Mouse (Mus musculus): Measurements from ENCODE around the gene AC140267.1. TPM values are rescaled to one million over a fixed set of nuclear protein-coding genes. Genes with fewer than 3 reads are reported as not detected.

The AC140267.1 gene
- polyA plus RNA-seq, 2 experiments, result not detected

GRCm38 (mm10) chr15:80248135-80248534 lies 12.5 kb downstream of the AC140267.1 start:
- no peaks in the 10 kb centered on the region for H3K27me3 ChIP-seq (ENCODE audit: control insufficient read depth, insufficient read depth, low read length)
- H3K36me3 ChIP-seq (replicated peaks; ENCODE audit: control insufficient read depth, insufficient read depth, low read depth), result peaks cover 68% of the 10 kb centered on the region
- DNase-seq (ENCODE audit: low read depth in 3 of 3, low spot score in 3 of 3), result no peak
- no peak overlapping the region for H3K27ac ChIP-seq
- 90% methylated on average over 12 of the region's 12 CpGs for WGBS (ENCODE audit: insufficient replicate concordance)
- H3K9me3 ChIP-seq (ENCODE audit: control insufficient read depth, low read length), result no peaks in the 10 kb centered on the region
- ATAC-seq (ENCODE audit: insufficient read depth), result no peak
- H3K4me3 ChIP-seq (ENCODE audit: insufficient read depth in 1 of 2, low read depth in 2 of 2, low read length in 2 of 2), result no peak overlapping the region
- H3K4me2 ChIP-seq (ENCODE audit: low read depth), result no peak overlapping the region
- H3K9ac ChIP-seq (replicated peaks), result no peak overlapping the region
- no peak for TF ChIP-seq CTCF (IDR thresholded peaks at IDR 0.05; ENCODE audit: low read depth)
- H3K4me1 ChIP-seq (replicated peaks; ENCODE audit: control insufficient read depth in 2 of 2, insufficient read depth in 2 of 2, low read length in 1 of 2), result peaks cover 27 to 28% of the 10 kb centered on the region in 2 experiments

- H3K27ac ChIP-seq, result peak overlapping the region; percentile 37; the same call in 1 of the 2 replicates
- TF ChIP-seq CTCF (IDR thresholded peaks at IDR 0.05; ENCODE audit: low read depth) (no peak), EP300 (IDR thresholded peaks at IDR 0.05; ENCODE audit: low read depth) (no peak)
- no peak overlapping the region for H3K9ac ChIP-seq (replicated peaks)
- H3K9me3 ChIP-seq (ENCODE audit: control insufficient read depth, low read length), result no peaks in the 10 kb centered on the region
- H3K4me2 ChIP-seq (ENCODE audit: low read depth), result no peak overlapping the region
- no peak for ATAC-seq (ENCODE audit: insufficient read depth)
- H3K27me3 ChIP-seq (ENCODE audit: control insufficient read depth, insufficient read depth, low read length), result no peaks in the 10 kb centered on the region
- DNase-seq (ENCODE audit: low read depth in 3 of 3, low spot score in 3 of 3), result no peak
- WGBS (ENCODE audit: insufficient replicate concordance), result 85% methylated on average over 1 of the region's 1 CpGs
- H3K4me3 ChIP-seq (ENCODE audit: insufficient read depth in 1 of 2, low read depth in 2 of 2, low read length in 2 of 2), result no peak overlapping the region
- H3K4me1 ChIP-seq (replicated peaks; ENCODE audit: control insufficient read depth in 2 of 2, insufficient read depth in 2 of 2, low read length in 1 of 2), result peaks cover 28 to 29% of the 10 kb centered on the region in 2 experiments
- H3K36me3 ChIP-seq (replicated peaks; ENCODE audit: control insufficient read depth, insufficient read depth, low read depth), result peaks cover 66% of the 10 kb centered on the region
These were observed 13.0 kb downstream of the AC140267.1 start for GRCm38 (mm10) chr15:80248596-80248995.

GRCm38 (mm10) chr15:80249672-80250071 lies 14.0 kb downstream of the AC140267.1 start:
- Histone ChIP-seq H3K4me3 (ENCODE audit: insufficient read depth in 1 of 2, low read depth in 2 of 2, low read length in 2 of 2) (no peak overlapping the region), H3K4me2 (ENCODE audit: low read depth) (peak overlapping the region; percentile 69), H3K27ac (peak overlapping the region; percentile 96), H3K27me3 (ENCODE audit: control insufficient read depth, insufficient read depth, low read length) (no peaks in the 10 kb centered on the region), H3K9ac (replicated peaks) (no peak overlapping the region), H3K9me3 (ENCODE audit: control insufficient read depth, low read length) (no peaks in the 10 kb centered on the region), H3K36me3 (replicated peaks; ENCODE audit: control insufficient read depth, insufficient read depth, low read depth) (peaks cover 60% of the 10 kb centered on the region), H3K4me1 (replicated peaks; ENCODE audit: control insufficient read depth in 2 of 2, insufficient read depth in 2 of 2, low read length in 1 of 2) (peaks cover 36 to 40% of the 10 kb centered on the region in 2 experiments)
- TF ChIP-seq EP300 (IDR thresholded peaks at IDR 0.05; ENCODE audit: low read depth), result no peak
- no peak for TF ChIP-seq CTCF (IDR thresholded peaks at IDR 0.05; ENCODE audit: low read depth)
- ATAC-seq (ENCODE audit: insufficient read depth) (no peak), DNase-seq (ENCODE audit: low read depth in 3 of 3, low spot score in 3 of 3) (no peak)
- WGBS (ENCODE audit: insufficient replicate concordance), result 86% methylated on average over 10 of the region's 10 CpGs

GRCm38 (mm10) chr15:80250586-80250985 lies 15.0 kb downstream of the AC140267.1 start:
- peak; percentile 68 to 71 (median 69) for DNase-seq (ENCODE audit: low read depth in 3 of 3, low spot score in 3 of 3)
- peak; percentile 45 for ATAC-seq (ENCODE audit: insufficient read depth)
- peak overlapping the region; percentile 96 for H3K27ac ChIP-seq
- no peaks in the 10 kb centered on the region for H3K27me3 ChIP-seq (ENCODE audit: control insufficient read depth, insufficient read depth, low read length)
- H3K4me3 ChIP-seq (ENCODE audit: insufficient read depth in 1 of 2, low read depth in 2 of 2, low read length in 2 of 2), result peak overlapping the region; percentile 29 to 38
- 15% methylated on average over 6 of the region's 6 CpGs for WGBS (ENCODE audit: insufficient replicate concordance)
- H3K9ac ChIP-seq (replicated peaks), result peak overlapping the region; percentile 59
- H3K9me3 ChIP-seq (ENCODE audit: control insufficient read depth, low read length), result no peaks in the 10 kb centered on the region
- H3K36me3 ChIP-seq (replicated peaks; ENCODE audit: control insufficient read depth, insufficient read depth, low read depth), result peaks cover 53% of the 10 kb centered on the region
- H3K4me2 ChIP-seq (ENCODE audit: low read depth), result peak overlapping the region; percentile 69
- no peak; the same call in 1 of the 2 replicates for TF ChIP-seq CTCF (IDR thresholded peaks at IDR 0.05; ENCODE audit: low read depth)
- TF ChIP-seq EP300 (IDR thresholded peaks at IDR 0.05; ENCODE audit: low read depth), result peak; percentile 75
- peaks cover 36 to 40% of the 10 kb centered on the region in 2 experiments for H3K4me1 ChIP-seq (replicated peaks; ENCODE audit: control insufficient read depth in 2 of 2, insufficient read depth in 2 of 2, low read length in 1 of 2)

- Histone ChIP-seq H3K4me1 (replicated peaks; ENCODE audit: control insufficient read depth in 2 of 2, insufficient read depth in 2 of 2, low read length in 1 of 2) (peaks cover 54 to 60% of the 10 kb centered on the region in 2 experiments), H3K9me3 (ENCODE audit: control insufficient read depth, low read length) (no peaks in the 10 kb centered on the region), H3K4me3 (ENCODE audit: insufficient read depth in 1 of 2, low read depth in 2 of 2, low read length in 2 of 2) (no peak overlapping the region), H3K27me3 (ENCODE audit: control insufficient read depth, insufficient read depth, low read length) (no peaks in the 10 kb centered on the region), H3K9ac (replicated peaks) (no peak overlapping the region), H3K27ac (peak overlapping the region; percentile 85), H3K36me3 (replicated peaks; ENCODE audit: control insufficient read depth, insufficient read depth, low read depth) (peaks cover 52% of the 10 kb centered on the region), H3K4me2 (ENCODE audit: low read depth) (peak overlapping the region; percentile 90)
- ATAC-seq (ENCODE audit: insufficient read depth) (no peak), DNase-seq (ENCODE audit: low read depth in 3 of 3, low spot score in 3 of 3) (no peak)
- TF ChIP-seq EP300 (IDR thresholded peaks at IDR 0.05; ENCODE audit: low read depth), result no peak
- TF ChIP-seq CTCF (IDR thresholded peaks at IDR 0.05; ENCODE audit: low read depth), result no peak
- 62% methylated on average over 2 of the region's 2 CpGs for WGBS (ENCODE audit: insufficient replicate concordance)
These were observed 17.9 kb downstream of the AC140267.1 start for GRCm38 (mm10) chr15:80253530-80253929.
